Comparison of ENCODE assay signal across 18 mouse cellular contexts in genomic region chr3:144717121-144717520, GRCm38 (mm10). TPM values are rescaled to one million over a fixed set of nuclear protein-coding genes. Genes with fewer than 3 reads are reported as not detected.
DNase-seq lines count a peak whose midpoint lies in the region; ATAC-seq and TF ChIP-seq lines count a peak whose summit lies in the region.
"Had no signal": no experiment of that assay in that cellular context is flagged by ENCODE, and none has a peak within 500 bp of the region (broad histone marks: within the 10 kb centered on the region; RNA-seq: fewer than 3 reads in every experiment).

No protein-coding gene starts in this region.

- H3K4me2 ChIP-seq in neural tube, embryonic 12.5 days (replicated peaks), result peak overlapping the region; percentile 39; the same call in 1 of the 2 replicates

- ATAC-seq in neural tube, embryonic 12.5 days (ENCODE audit: low FRiP score, low read depth), result no peak
- ATAC-seq: activated CD4-positive, CD25-positive, alpha-beta regulatory T cell, adult 4 months; forebrain, embryonic 13.5 days; Patski had no signal

- no peaks in the 10 kb centered on the region for H3K9me3 ChIP-seq in neural tube, embryonic 12.5 days
- H3K9me3 ChIP-seq: forebrain, embryonic 13.5 days had no signal

- peaks cover 9% of the 10 kb centered on the region for H3K79me2 ChIP-seq in heart, adult 2 months (replicated peaks; ENCODE audit: control insufficient read depth, insufficient read depth, low read length)

- H3K4me3 ChIP-seq in heart, adult 2 months, result 0 out of 2 replicates have a peak overlapping the region, but pooled peaks have one; percentile 69
- H3K4me3 ChIP-seq in neural tube, embryonic 12.5 days, result no peak overlapping the region
- H3K4me3 ChIP-seq: forebrain, embryonic 13.5 days had no signal

- no peak for TF ChIP-seq CTCF in heart, adult 2 months (IDR thresholded peaks at IDR 0.05)

- H3K27me3 ChIP-seq in heart, adult 2 months (ENCODE audit: control insufficient read depth, insufficient read depth, low read length), result no peaks in the 10 kb centered on the region
- no peaks in the 10 kb centered on the region for H3K27me3 ChIP-seq in neural tube, embryonic 12.5 days (replicated peaks)
- H3K27me3 ChIP-seq: forebrain, embryonic 13.5 days; Patski had no signal

- no peak for TF ChIP-seq POLR2A in heart, adult 2 months (IDR thresholded peaks at IDR 0.05; ENCODE audit: insufficient read depth, low read depth, low read length)

- no peak for TF ChIP-seq EP300 in heart, adult 2 months (IDR thresholded peaks at IDR 0.05; ENCODE audit: insufficient read depth, low read depth, low read length)

- WGBS in heart, adult 2 months, result 32% methylated on average over 3 of the region's 3 CpGs
- WGBS in neural tube, embryonic 12.5 days, result 88% methylated on average over 3 of the region's 3 CpGs

- H3K27ac ChIP-seq in heart, adult 2 months, result peak overlapping the region; percentile 97; the same call in 1 of the 2 replicates
- no peak overlapping the region for H3K27ac ChIP-seq in neural tube, embryonic 12.5 days
- H3K27ac ChIP-seq: forebrain, embryonic 13.5 days; kidney, postnatal 0 days had no signal

- peaks cover 35% of the 10 kb centered on the region for H3K36me3 ChIP-seq in heart, adult 2 months (ENCODE audit: control insufficient read depth, insufficient read depth, low read length)
- H3K36me3 ChIP-seq in neural tube, embryonic 12.5 days, result peaks cover under 1% of the 10 kb centered on the region; the same call in 1 of the 2 replicates

- intact Hi-C loops in heart, adult 2 months (cut with DNase I), result loop anchor here (5.0 kb wide), 1 partner anchor 75 kb away; no protein-coding TSS in a partner anchor
- intact Hi-C loops in heart, postnatal 25 days (cut with DNase I), result loop anchor here (10.0 kb wide), 1 partner anchor 512 kb away; the partner anchor contains the start of gene Lmo4

- H3K9ac ChIP-seq in heart, adult 2 months (ENCODE audit: low read depth, low read length), result no peak overlapping the region
- no peak overlapping the region for H3K9ac ChIP-seq in neural tube, embryonic 12.5 days
- H3K9ac ChIP-seq: forebrain, embryonic 13.5 days had no signal

- peaks cover 25% of the 10 kb centered on the region for H3K4me1 ChIP-seq in heart, adult 2 months (ENCODE audit: control insufficient read depth, insufficient read depth, low read length)
- peaks cover 22% of the 10 kb centered on the region for H3K4me1 ChIP-seq in neural tube, embryonic 12.5 days

- DNase-seq in heart, adult 2 months, result no peak
- DNase-seq in heart, postnatal 25 days (ENCODE audit: low spot score), result no peak
- DNase-seq in kidney, adult 9 months, result peak; percentile 34
- DNase-seq in kidney, adult 8-10 months, result no peak
- DNase-seq in neural tube, embryonic 10.5 days (ENCODE audit: extremely low spot score, low spot score), result no peak
- DNase-seq in spleen, postnatal 4 days (ENCODE audit: low spot score in 2 of 2), result no peak
- DNase-seq: cerebellum, adult 8-10 months; layer of hippocampus, postnatal 36 days; lung, adult 2 months; midbrain, embryonic 14.5 days; right cerebral cortex, adult 18-20 months; thymus, adult 18-20 months had no signal

RNA-seq across cellular contexts. Expression of gene Sh3glb1, which starts 3.0 kb away (rescaled TPM):
- total RNA-seq in heart, adult 2 months (2021), result 100 to 1,000 TPM; 314 to 407 TPM
- polyA plus RNA-seq in heart, adult 2 months (2012; rRNA removed), result 94.5 and 121 TPM in 2 replicates
- 100 to 1,000 TPM; 330 to 353 TPM for total RNA-seq in heart, postnatal 25 days (2021)
- polyA plus RNA-seq in neural tube, embryonic 12.5 days (2016; fragmentation: Nextera tagmentation; extraction: Ambion mirVana), result 124 TPM in 2 replicates

RNA-seq across cellular contexts. Expression of gene Clca3a1, which starts 43.7 kb away (rescaled TPM):
- total RNA-seq in heart, adult 2 months (2021), result 1 to 10 TPM in 1 of 2 experiments, under 1 TPM in 1; 0.76 to 1.0 TPM
- 0.96 and 0.97 TPM in 2 replicates for polyA plus RNA-seq in heart, adult 2 months (2012; rRNA removed)
- total RNA-seq in heart, postnatal 25 days (2021), result 1 to 10 TPM; 1.0 to 1.1 TPM
- polyA plus RNA-seq in neural tube, embryonic 12.5 days (2016; fragmentation: Nextera tagmentation; extraction: Ambion mirVana), result 0.19 and 0.26 TPM in 2 replicates
- polyA plus RNA-seq: macrophage had no signal
